Mouse (Mus musculus) v-Abl transformed pro-B cells (cell line): ENCODE results near the gene Wdr35.

Source experiments
- in situ Hi-C, 2 experiments: fragments of 400-800 bp; cut with MboI; formaldehyde crosslinking; loops; one replicate each; pipeline ENCODE4 v1.15.1; 2025; ENCODE audit not compliant: unreplicated experiment in 2 of 2

Gene Wdr35

DNA sequence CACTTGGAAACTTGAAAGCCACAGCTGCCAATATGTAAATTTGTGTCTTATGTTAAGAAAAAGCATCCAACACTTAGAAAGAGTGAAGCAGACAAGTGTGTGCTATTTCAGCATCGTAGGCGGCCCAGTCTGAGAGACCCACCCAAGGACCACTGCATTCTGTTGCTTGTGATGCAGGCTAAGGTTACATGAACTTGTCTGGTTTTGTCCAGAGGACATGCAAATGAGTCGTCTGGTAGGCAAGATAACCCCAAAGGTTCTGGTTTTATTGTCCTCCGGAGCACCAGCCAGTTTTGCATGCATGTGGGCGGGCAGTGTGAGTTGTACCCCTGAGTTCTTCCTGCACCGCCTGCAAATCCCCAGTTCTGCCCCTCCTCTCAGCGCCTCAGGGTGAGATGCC is 67.0 kb downstream of the Wdr35 start:
- in situ Hi-C loops, result loop anchor here in 1 of 2 experiments (25.0 kb wide), 1 partner anchor 828 kb away; the partner anchor contains the start of gene Ldah

DNA sequence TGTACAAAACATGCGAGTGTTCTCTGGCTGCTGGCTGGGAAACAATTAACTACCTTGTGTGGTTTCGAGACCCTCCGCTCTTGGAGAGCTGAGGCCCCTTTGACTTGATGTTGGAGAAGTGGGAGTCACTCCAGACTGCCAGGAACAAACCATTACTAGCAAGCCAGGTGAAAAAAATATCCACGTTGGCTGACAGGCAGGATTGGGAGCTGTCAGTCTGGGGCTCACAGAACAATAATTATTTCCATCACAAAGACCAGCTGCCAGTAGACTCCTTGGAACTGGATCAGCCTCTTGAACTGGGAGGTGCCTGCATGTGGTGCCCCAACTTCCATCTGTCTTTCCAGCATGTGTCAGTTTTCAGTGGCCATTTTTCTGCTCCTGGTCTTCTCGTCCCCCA is 68.6 kb downstream of the Wdr35 start:
- in situ Hi-C loops, result loop anchor here in 1 of 2 experiments (25.0 kb wide), 1 partner anchor 830 kb away; the partner anchor contains the start of gene Ldah

DNA sequence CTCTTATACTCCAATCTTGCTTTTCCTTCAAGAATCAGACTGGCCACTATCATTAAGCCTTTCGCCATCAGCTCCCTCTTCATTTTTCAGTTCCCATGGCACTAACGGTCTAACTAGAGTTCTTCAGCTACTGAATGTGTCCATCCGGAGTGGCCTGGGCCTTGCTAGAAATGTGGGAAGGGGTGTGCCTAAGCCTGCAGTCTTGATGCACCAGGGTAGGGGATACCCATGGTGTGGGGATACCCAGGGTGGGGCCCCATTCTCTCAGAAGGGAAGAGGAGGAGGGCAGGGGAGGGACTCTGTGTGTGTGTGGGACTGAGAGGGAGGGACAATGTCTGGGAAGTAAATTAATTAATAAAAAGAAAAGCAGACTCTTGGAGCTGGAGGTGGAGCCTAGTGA is 69.1 kb downstream of the Wdr35 start:
- in situ Hi-C loops, result loop anchor here in 1 of 2 experiments (25.0 kb wide), 1 partner anchor 830 kb away; the partner anchor contains the start of gene Ldah

DNA sequence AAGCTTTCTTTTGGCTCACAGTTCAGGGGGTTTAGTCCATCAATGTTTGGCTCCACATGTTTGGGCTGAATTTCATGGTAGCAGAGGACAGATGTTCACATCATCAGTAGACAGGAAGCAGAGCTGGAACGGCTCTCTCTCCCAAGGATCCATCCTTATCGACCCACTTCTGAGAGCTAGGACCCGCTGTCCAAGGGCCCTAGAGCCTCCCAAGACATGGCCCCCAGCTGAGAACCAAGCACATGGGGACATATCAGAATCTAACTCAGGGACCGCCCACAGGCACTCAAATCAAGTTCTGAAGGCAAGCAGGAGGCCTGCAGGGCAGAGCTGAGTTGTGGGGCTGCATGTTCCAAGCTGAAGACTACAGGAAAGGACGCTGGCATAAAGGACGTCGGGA is 71.0 kb downstream of the Wdr35 start:
- in situ Hi-C loops, result loop anchor here in 1 of 2 experiments (25.0 kb wide), 1 partner anchor 832 kb away; the partner anchor contains the start of gene Ldah

DNA sequence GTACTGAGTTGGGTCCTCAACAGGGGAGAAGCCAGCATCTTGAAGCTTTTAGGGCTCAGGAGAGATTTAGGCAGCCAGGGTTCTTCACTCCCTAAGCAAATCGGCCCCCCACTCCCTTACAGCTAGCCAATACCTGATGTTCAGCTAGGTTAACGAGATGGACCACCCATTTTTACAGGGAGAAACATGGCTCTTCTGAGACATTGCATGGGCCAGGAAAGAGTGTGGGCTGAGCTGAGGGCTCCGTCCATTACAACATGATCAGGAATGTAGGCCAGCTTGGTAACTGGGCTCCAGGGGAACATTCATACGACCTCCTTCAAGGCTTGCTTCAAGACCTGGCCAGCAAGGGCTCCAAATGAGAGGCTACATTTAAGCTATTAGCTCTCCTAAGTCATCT is 73.0 kb downstream of the Wdr35 start:
- in situ Hi-C loops, result loop anchor here in 1 of 2 experiments (25.0 kb wide), 1 partner anchor 834 kb away; the partner anchor contains the start of gene Ldah

DNA sequence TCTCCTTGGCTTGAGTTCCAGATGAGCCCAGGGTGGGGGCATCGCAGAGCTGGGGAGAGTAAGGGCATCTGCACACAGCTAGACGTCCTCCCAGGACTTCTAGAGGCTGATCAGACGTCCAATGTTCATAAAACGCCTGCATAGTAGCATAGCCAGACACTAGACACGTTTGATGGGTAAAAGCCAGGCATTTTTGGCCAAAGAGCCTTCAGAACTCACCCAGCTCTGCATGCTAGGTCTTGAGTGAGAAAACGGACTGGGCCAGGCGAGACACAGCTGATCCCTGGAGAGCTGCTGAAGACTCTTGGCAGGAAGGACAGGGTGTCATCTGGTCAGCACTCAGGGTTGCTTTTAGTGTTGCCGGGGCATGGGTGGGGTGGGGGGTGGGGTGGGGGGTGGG is 74.4 kb downstream of the Wdr35 start:
- in situ Hi-C loops, result loop anchor here in 1 of 2 experiments (25.0 kb wide), 1 partner anchor 836 kb away; the partner anchor contains the start of gene Ldah

DNA sequence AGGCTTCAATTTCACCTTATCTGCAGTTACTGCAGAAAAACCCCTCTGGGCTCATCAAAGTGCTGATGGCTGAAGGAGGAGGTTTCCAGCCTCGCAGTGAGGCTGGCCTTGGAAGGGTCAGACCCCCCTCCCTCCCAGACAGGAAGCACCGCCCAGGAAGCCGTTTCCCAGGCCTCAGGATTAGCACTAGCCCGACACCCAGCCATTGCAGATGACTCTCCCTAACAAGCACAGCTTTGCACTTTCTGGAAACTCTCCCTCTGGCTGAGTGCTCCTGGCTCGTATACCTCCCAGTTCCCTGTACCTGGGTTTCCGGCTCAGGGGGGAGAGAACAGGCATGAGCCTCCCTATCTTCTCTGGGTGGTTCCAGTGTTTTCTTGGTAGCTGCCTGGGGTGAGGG is 77.1 kb downstream of the Wdr35 start:
- in situ Hi-C loops, result loop anchor here (5.0 to 25.0 kb wide), 6 partner anchors 111 to 1541 kb away; partner anchors contain the start of gene Osr1 (in 1 of the 2)

DNA sequence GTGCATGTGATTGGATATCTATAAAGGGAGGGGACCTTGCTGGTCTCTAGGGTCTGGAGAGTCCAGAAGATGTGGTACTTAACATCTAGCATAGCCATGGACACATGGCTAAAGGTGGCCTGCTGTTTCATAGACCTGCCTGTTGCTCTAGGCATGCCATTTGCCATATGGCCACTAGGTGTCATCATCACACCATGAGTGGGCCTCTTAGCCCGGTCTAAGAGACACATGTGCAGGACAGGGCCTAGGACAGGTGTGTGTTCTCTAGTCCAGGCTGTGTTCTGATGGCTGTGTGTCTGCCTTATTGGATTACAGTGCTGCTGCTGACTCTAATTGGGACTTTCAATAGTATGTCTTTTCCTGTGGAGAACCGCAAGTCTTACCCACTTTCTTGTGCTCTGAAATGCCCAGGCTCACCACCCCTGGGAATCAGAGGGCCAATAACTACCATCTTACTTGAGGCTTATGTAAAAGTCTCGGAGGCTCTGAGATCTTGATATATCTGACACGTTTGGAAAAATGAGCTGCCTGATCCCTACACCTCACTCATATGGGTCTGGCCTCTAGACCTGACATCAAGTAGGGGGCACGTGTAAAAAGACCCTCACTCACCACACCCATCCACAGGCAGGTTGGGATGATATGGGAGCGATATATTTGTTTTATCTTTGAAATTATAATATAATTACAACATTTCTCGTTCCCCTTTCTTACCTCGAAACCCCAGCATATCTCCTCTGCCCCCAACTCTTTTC is 78.6 kb downstream of the Wdr35 start:
- in situ Hi-C loops, result loop anchor here (5.0 to 25.0 kb wide), 6 partner anchors 110 to 1540 kb away; partner anchors contain the start of gene Osr1 (in 1 of the 2)

DNA sequence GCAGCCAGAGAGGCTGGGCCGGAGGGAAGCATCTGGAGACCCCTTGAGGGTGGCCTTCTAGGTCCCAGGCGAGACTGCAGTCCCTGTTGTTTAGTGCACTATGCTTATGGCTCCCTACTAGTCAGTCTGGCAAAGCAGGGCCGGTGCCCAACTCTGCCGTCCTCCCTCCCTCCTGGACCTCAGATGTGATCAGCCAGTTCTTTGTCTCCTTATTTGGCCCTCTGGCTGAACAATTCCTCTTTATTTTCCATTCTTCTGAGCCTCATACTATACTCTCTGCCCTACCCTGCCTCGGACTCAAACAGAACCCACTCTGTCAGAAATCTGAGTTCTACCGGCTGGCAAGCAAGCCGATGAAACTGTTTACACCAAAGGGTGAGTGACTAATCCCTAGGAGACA is 79.7 kb downstream of the Wdr35 start:
- in situ Hi-C loops, result loop anchor here (5.0 to 25.0 kb wide), 6 partner anchors 109 to 1539 kb away; partner anchors contain the start of gene Osr1 (in 1 of the 2)

DNA sequence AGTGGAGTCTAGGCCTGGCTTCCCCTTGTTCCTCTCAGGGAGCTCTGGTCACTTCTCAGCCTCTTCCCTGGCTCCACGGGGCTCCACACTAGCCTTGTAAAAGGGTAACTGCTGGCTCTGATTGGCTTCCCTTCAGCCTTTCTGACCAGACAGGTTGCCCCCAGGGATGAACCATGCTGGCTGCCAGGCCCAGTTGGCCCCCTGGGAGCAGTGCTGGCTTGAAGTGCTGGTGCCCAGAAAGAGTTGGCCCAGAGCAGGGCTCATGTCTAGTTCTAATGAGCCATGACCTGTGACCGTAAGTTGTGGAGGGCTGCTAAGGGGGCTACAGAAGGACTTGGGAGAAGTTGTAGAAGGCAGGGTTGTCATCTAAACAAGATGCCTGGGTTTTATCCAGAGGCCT is 80.3 kb downstream of the Wdr35 start:
- in situ Hi-C loops, result loop anchor here (5.0 to 25.0 kb wide), 6 partner anchors 108 to 1538 kb away; partner anchors contain the start of gene Osr1 (in 1 of the 2)

DNA sequence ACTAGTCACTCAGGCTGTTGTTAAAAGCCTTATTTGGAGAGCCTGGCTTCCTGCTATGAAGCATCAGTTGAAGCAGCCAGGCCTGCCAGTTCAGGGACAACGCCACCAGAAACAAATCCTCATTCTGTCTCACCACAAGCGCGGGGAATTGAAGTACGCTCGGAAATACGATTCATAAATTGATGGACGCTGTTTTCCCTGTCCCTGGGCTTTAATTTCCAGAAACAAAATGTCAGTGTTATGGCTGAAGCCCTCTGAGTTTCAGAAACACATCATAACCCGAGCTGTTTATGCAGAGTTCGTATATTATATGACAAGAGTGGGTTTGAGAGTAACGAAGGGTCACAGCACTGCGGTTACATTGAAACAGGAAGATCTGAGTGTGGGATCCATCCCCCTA is 81.6 kb downstream of the Wdr35 start:
- in situ Hi-C loops, result loop anchor here (5.0 to 25.0 kb wide), 4 partner anchors 520 to 1480 kb away; partner anchors contain the start of gene Osr1 (in 1 of the 2)

DNA sequence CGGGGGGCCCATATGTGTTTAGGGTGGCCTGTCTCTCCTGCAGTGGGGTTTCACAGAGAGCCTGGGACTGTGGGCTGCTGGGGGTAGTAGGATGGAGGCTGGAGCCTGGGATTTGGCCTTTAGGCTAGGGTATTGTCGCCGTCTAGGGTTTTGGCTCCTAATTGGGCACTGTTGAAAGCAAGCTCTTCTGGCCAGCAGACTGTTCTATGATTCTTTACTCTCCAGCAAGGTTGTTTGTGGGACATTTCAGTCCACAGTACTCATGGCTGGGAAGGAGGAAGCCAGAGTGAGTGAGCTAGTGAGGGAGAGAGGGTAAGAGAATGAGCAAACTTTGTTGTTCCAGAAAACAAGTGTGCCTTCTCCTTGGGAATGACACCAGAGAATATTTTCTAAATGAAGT is 85.8 kb downstream of the Wdr35 start:
- in situ Hi-C loops, result loop anchor here (5.0 to 25.0 kb wide), 4 partner anchors 515 to 1475 kb away; partner anchors contain the start of gene Osr1 (in 1 of the 2)

DNA sequence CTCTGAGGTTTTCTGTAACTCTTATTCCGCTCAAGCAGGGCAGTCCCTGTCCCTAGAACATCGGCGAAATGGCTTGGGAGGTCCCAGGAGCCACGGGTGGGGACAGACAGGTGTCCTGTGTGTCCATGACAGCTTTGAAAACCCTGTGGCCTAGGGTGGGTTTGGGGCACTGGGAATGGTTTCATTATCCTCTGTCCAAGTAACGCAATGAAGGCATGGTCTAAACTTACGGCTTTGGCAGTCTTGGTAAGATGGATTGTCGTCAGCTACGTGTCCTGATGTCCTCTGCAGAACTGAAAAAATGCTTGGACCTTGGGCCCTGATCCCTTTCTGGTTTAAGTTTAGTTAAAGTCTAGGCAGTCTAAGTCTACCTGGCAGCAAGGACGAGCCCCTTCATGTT is 86.3 kb downstream of the Wdr35 start:
- in situ Hi-C loops, result loop anchor here (5.0 to 25.0 kb wide), 5 partner anchors 505 to 1475 kb away; partner anchors contain the start of gene Osr1 (in 1 of the 2)

DNA sequence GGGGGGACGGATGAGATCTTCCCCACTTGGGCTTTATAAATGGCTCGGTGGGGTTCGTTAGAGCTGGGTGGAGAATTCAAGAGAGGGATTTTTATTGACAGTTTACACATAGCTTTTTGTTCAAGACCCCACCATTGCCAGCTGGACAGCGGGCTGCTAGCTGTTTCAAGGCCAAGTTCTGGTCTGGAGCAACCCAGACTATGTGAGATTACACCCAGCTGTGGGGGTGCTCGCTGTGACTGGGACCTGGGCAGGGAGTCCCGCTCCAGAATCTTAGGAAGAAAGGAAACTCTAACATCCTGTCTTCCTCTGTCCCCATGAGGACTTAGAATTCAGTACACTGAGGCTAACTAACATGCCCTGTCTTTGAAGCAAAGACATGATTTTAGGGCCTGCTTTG is 89.9 kb downstream of the Wdr35 start:
- in situ Hi-C loops, result loop anchor here in 1 of 2 experiments (10.0 to 25.0 kb wide), 2 partner anchors 501 to 1199 kb away; no protein-coding TSS in a partner anchor

DNA sequence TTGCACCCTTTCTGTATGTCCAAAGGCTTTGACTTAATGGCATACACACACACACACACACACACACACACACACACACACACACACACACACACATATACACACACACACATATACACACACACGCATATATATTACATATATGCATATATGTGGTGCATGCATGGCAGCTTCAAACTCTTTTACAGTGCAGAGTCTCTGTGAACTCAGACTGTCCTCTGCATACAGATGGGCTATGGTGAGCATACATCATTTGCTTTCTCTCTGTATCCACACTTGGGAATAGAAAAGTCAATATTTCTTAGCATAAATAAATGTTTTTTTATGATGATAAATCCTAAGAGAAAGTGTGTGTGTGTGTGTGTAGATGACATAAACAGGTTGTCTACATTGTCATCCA is 97.4 kb downstream of the Wdr35 start:
- in situ Hi-C loops, result loop anchor here in 1 of 2 experiments (25.0 kb wide), 1 partner anchor 1191 kb away; no protein-coding TSS in a partner anchor

DNA sequence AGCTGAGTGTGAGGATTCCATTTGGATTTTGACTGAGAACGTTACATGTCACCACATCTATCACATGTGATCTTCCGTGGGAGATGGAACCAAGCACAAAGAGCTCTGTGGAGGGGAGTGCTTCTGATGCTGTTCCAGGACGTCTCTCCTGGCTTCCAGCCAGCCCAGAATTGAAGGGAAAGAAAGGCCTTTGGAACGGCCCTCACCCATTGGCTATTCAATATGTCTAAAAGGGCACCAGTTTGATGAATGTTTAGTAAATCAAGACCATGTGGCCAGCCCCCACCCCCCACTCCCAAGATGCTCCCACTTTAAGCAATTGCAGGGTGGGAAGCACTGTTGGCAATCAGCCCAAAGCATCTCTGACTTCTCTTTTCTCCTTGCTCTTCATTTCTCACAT is 97.8 kb downstream of the Wdr35 start:
- in situ Hi-C loops, result loop anchor here in 1 of 2 experiments (25.0 kb wide), 1 partner anchor 1191 kb away; no protein-coding TSS in a partner anchor

DNA sequence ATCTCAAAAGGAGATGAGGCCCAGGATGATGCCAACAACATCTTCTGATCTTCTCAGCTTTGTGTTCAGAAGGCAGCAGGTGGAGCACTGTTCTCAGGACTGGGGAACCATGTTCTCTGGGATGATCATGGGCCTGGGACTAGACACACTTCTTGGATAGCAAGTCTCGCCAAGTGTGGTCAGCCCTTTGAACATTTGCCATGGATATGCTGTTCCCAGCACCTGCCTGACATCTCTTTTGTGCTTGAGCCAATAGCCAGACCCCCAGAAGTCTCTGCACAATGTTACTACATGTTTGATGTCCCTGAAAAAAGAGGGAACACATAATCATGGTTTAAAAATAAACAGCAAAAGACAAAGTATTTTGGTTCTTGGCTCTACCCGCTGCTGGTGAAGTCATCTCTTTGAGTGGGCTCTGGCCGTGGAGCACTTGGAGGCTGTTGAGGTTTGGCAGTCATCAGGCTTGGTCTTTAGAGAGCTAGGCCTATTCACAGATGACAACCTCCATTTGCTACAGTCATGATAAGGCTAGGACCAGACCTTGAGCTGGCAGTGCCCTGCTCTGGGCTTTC is 103.9 kb downstream of the Wdr35 start:
- in situ Hi-C loops, result no loop called here
